In genomic region chr13:13621456-13621855, GRCm38 (mm10) we compare ENCODE assay signal across 22 mouse cellular contexts. TPM values are rescaled to one million over a fixed set of nuclear protein-coding genes. Genes with fewer than 3 reads are reported as not detected.
A peak's percentile ranks its signal among the peaks of the same experiment; 100 is the strongest.
DNase-seq lines count a peak whose midpoint lies in the region; ATAC-seq and TF ChIP-seq lines count a peak whose summit lies in the region.
"Had no signal": no experiment of that assay in that cellular context is flagged by ENCODE, and none has a peak within 500 bp of the region (broad histone marks: within the 10 kb centered on the region; RNA-seq: fewer than 3 reads in every experiment).

No protein-coding gene starts in this region.

- peak; percentile 65; the same call in 1 of the 2 replicates for TF ChIP-seq CTCF in cerebellum, adult 2 months (IDR thresholded peaks at IDR 0.05; ENCODE audit: borderline replicate concordance, insufficient read depth, low read depth, low read length)
- 0 out of 2 replicates have a peak, but pooled peaks have one; percentile 1 for TF ChIP-seq CTCF in cortical plate, adult 2 months (IDR thresholded peaks at IDR 0.05; ENCODE audit: extremely low read depth, insufficient read depth, low read length)

- TF ChIP-seq POLR2A in cerebellum, adult 2 months (IDR thresholded peaks at IDR 0.05; ENCODE audit: borderline replicate concordance, insufficient read depth, low read length), result no peak
- TF ChIP-seq POLR2A in cortical plate, adult 2 months (IDR thresholded peaks at IDR 0.05; ENCODE audit: extremely low read depth, insufficient read depth, low read length), result no peak

- H3K4me3 ChIP-seq in cerebellum, adult 2 months (replicated peaks; ENCODE audit: insufficient read depth, low read depth, low read length), result no peak overlapping the region
- H3K4me3 ChIP-seq in cortical plate, adult 2 months (ENCODE audit: insufficient read depth, low read length), result no peak overlapping the region
- no peak overlapping the region for H3K4me3 ChIP-seq in intestine, embryonic 16.5 days (ENCODE audit: low read length)
- H3K4me3 ChIP-seq: embryonic facial prominence, embryonic 10.5 days; forebrain, embryonic 13.5 days; heart, embryonic 10.5 days; limb, embryonic 12.5 days; megakaryocyte, embryonic 14.5 days had no signal

- 27% methylated on average over 5 of the region's 5 CpGs for WGBS in cerebellum, adult 2 months
- 83% methylated on average over 5 of the region's 5 CpGs for WGBS in intestine, embryonic 16.5 days

- H3K36me3 ChIP-seq in intestine, embryonic 16.5 days (ENCODE audit: control insufficient read depth, insufficient read depth, low read length), result no peaks in the 10 kb centered on the region

- no peak overlapping the region for H3K27ac ChIP-seq in cerebellum, adult 2 months (ENCODE audit: insufficient read depth, low read length)
- H3K27ac ChIP-seq in cortical plate, adult 2 months (ENCODE audit: insufficient read depth, low read length), result no peak overlapping the region
- H3K27ac ChIP-seq in intestine, embryonic 16.5 days (ENCODE audit: low read length), result no peak overlapping the region
- H3K27ac ChIP-seq: embryonic facial prominence, embryonic 10.5 days; forebrain, embryonic 13.5 days; heart, embryonic 10.5 days; limb, embryonic 12.5 days had no signal

- H3K4me2 ChIP-seq in intestine, embryonic 16.5 days (ENCODE audit: low read depth, low read length), result no peak overlapping the region
- H3K4me2 ChIP-seq: forebrain, embryonic 13.5 days; limb, embryonic 12.5 days had no signal

- peak; percentile 30 for DNase-seq in left cerebral cortex, postnatal 4 days
- DNase-seq in left cerebral cortex, adult 9 months (ENCODE audit: low spot score in 2 of 2), result no peak
- peak; percentile 53 for DNase-seq in adipocyte (ENCODE audit: low spot score)
- peak; percentile 62 to 81 for DNase-seq in cerebellum, adult 2 months
- no peak for DNase-seq in frontal cortex, postnatal 14 days (ENCODE audit: low spot score in 2 of 2)
- DNase-seq: adrenal gland, postnatal 25 days; gastrocnemius, postnatal 36 days; heart, postnatal 36 days; kidney, adult 8-10 months; lung, postnatal 14 days; right cerebral cortex, postnatal 14 days; thymus, postnatal 14 days had no signal

- intact Hi-C loops in left cerebral cortex, postnatal 4 days (cut with DNase I), result no loop called here

- no peaks in the 10 kb centered on the region for H3K4me1 ChIP-seq in cerebellum, adult 2 months (ENCODE audit: control insufficient read depth, insufficient read depth, low read length)
- no peaks in the 10 kb centered on the region for H3K4me1 ChIP-seq in cortical plate, adult 2 months (ENCODE audit: control insufficient read depth, insufficient read depth, low read length)
- H3K4me1 ChIP-seq in intestine, embryonic 16.5 days (ENCODE audit: control insufficient read depth, insufficient read depth, low read length), result no peaks in the 10 kb centered on the region
- H3K4me1 ChIP-seq: embryonic facial prominence, embryonic 10.5 days; forebrain, embryonic 13.5 days; heart, embryonic 10.5 days; limb, embryonic 12.5 days had no signal

- H3K9me3 ChIP-seq in intestine, embryonic 16.5 days (ENCODE audit: control insufficient read depth, low read length), result no peaks in the 10 kb centered on the region
- H3K9me3 ChIP-seq: embryonic facial prominence, embryonic 10.5 days; forebrain, embryonic 13.5 days; heart, embryonic 10.5 days; limb, embryonic 12.5 days; megakaryocyte, embryonic 14.5 days had no signal

- ATAC-seq in intestine, embryonic 16.5 days, result no peak
- ATAC-seq: activated CD4-positive, CD25-positive, alpha-beta regulatory T cell, adult 4 months; forebrain, embryonic 13.5 days; midbrain, embryonic 16.5 days; Patski had no signal

- no peaks in the 10 kb centered on the region for H3K27me3 ChIP-seq in cerebellum, adult 2 months (ENCODE audit: control insufficient read depth, insufficient read depth, low read length)
- no peaks in the 10 kb centered on the region for H3K27me3 ChIP-seq in intestine, embryonic 16.5 days (replicated peaks; ENCODE audit: control insufficient read depth, insufficient read depth, low read length)
- H3K27me3 ChIP-seq: forebrain, embryonic 13.5 days; limb, embryonic 12.5 days; megakaryocyte, embryonic 14.5 days; Patski had no signal

- H3K9ac ChIP-seq in intestine, embryonic 16.5 days (ENCODE audit: low read depth, low read length), result no peak overlapping the region
- H3K9ac ChIP-seq: forebrain, embryonic 13.5 days; limb, embryonic 12.5 days had no signal

RNA-seq across cellular contexts. Expression of gene Lyst, which starts 31.3 kb away (rescaled TPM):
- total RNA-seq in left cerebral cortex, postnatal 4 days (2021), result 10 to 100 TPM; 27.7 to 33.7 TPM
- polyA plus RNA-seq in cerebellum, adult 2 months (2012; rRNA removed), result 14.5 and 19.4 TPM in 2 replicates
- polyA plus RNA-seq in cortical plate, adult 2 months (2012; rRNA removed), result 11.5 and 12.1 TPM in 2 replicates
- polyA plus RNA-seq in intestine, embryonic 16.5 days (2015; fragmentation: Nextera tagmentation; extraction: Ambion mirVana), result 2.0 and 3.0 TPM in 2 replicates

Comparison
In these comparisons a context has a peak if more than half of its experiments do, and no peak if none do; other contexts are left out.
1. DNase-seq: peak in left cerebral cortex, postnatal 4 days (single experiment), adipocyte (single experiment) and cerebellum, adult 2 months (2 of 2); none in left cerebral cortex, adult 9 months (0 of 2) and frontal cortex, postnatal 14 days (0 of 2).